Mouse (Mus musculus): ENCODE results near the gene Ccne1. TPM values are rescaled to one million over a fixed set of nuclear protein-coding genes. Genes with fewer than 3 reads are reported as not detected.
A peak's percentile ranks its signal among the peaks of the same experiment; 100 is the strongest.

The Ccne1 gene
- polyA plus RNA-seq, 1 experiment from 2014 or later, result 101 TPM

GRCm38 (mm10) chr7:38089930-38090675 lies 17.2 kb downstream of the Ccne1 start:
- no peak for DNase-seq (ENCODE audit: low spot score)
- no peak for ATAC-seq (replicated peaks; ENCODE audit: insufficient number of reproducible peaks, low FRiP score, low TSS enrichment, low read depth)
- 77% methylated on average over 7 of the region's 7 CpGs for WGBS
- peaks cover 7% of the 10 kb centered on the region for H3K4me1 ChIP-seq (ENCODE audit: control insufficient read depth, insufficient read depth, low read length)
- H3K9me3 ChIP-seq (replicated peaks; ENCODE audit: control insufficient read depth, low read length), result no peaks in the 10 kb centered on the region
- no peak overlapping the region for H3K4me3 ChIP-seq (ENCODE audit: low read depth, low read length)
- H3K36me3 ChIP-seq (replicated peaks; ENCODE audit: control insufficient read depth, insufficient read depth, low read depth, low read length), result no peaks in the 10 kb centered on the region
- H3K27me3 ChIP-seq (ENCODE audit: control insufficient read depth, insufficient read depth, low read length), result no peaks in the 10 kb centered on the region
- no peak overlapping the region for H3K27ac ChIP-seq (replicated peaks; ENCODE audit: low read depth, low read length)
- no peak overlapping the region for H3K4me2 ChIP-seq (ENCODE audit: low read depth, low read length)
- no peak overlapping the region for H3K9ac ChIP-seq (replicated peaks; ENCODE audit: low read length)

DNA sequence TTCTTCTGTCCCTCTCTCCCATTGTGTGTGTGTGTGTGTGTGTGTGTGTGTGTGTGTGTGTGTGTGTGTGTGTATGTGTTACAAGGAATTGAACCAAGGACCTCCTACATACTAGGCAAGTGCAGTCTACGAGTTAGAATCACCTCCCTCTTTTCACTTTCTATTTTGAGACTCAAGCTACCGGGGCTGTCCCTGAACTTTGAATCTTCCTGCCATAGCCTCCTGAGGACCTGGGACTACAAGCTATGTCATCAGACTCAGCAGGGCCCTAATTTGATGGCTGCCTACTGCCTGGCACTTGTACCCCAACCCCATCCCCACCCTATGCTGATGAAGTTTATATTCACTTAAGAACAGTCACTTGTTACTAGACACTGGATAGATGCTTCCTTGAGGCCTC lies 18.9 kb downstream of the Ccne1 start:
- no peak overlapping the region for H3K4me3 ChIP-seq (ENCODE audit: low read depth, low read length)
- H3K36me3 ChIP-seq (replicated peaks; ENCODE audit: control insufficient read depth, insufficient read depth, low read depth, low read length), result no peaks in the 10 kb centered on the region
- H3K9me3 ChIP-seq (replicated peaks; ENCODE audit: control insufficient read depth, low read length), result no peaks in the 10 kb centered on the region
- H3K4me1 ChIP-seq (ENCODE audit: control insufficient read depth, insufficient read depth, low read length), result peaks cover 7% of the 10 kb centered on the region
- H3K9ac ChIP-seq (replicated peaks; ENCODE audit: low read length), result no peak overlapping the region
- WGBS, result 83% methylated on average over 2 of the region's 2 CpGs
- DNase-seq (ENCODE audit: low spot score), result no peak
- no peak overlapping the region for H3K27ac ChIP-seq (replicated peaks; ENCODE audit: low read depth, low read length)
- no peak for ATAC-seq (replicated peaks; ENCODE audit: insufficient number of reproducible peaks, low FRiP score, low TSS enrichment, low read depth)
- H3K4me2 ChIP-seq (ENCODE audit: low read depth, low read length), result no peak overlapping the region
- H3K27me3 ChIP-seq (ENCODE audit: control insufficient read depth, insufficient read depth, low read length), result no peaks in the 10 kb centered on the region

DNA sequence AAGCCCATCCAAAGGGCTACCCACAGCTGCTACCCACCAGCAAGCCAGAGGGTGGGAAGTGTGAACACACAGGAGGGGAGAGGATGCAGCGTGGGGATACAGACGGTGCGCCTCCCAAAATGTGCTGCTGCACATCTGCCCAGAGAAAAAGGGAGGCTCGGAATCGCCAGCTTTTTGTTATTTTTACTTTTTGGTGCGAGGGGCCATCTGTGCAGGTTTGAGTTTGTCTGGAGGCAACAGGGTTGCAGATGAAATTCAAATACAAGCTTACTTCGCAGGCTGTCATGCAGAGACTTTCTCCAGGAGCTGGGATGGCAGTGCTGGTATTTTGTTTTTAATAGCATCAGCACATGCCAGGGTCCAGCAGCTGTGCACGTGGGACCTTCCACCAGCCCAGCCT lies 19.5 kb downstream of the Ccne1 start:
- H3K9me3 ChIP-seq (replicated peaks; ENCODE audit: control insufficient read depth, low read length), result no peaks in the 10 kb centered on the region
- peaks cover 7% of the 10 kb centered on the region for H3K4me1 ChIP-seq (ENCODE audit: control insufficient read depth, insufficient read depth, low read length)
- ATAC-seq (replicated peaks; ENCODE audit: insufficient number of reproducible peaks, low FRiP score, low TSS enrichment, low read depth), result no peak
- no peak overlapping the region for H3K4me2 ChIP-seq (ENCODE audit: low read depth, low read length)
- no peaks in the 10 kb centered on the region for H3K36me3 ChIP-seq (replicated peaks; ENCODE audit: control insufficient read depth, insufficient read depth, low read depth, low read length)
- no peak overlapping the region for H3K4me3 ChIP-seq (ENCODE audit: low read depth, low read length)
- H3K9ac ChIP-seq (replicated peaks; ENCODE audit: low read length), result no peak overlapping the region
- H3K27me3 ChIP-seq (ENCODE audit: control insufficient read depth, insufficient read depth, low read length), result no peaks in the 10 kb centered on the region
- no peak for DNase-seq (ENCODE audit: low spot score)
- H3K27ac ChIP-seq (replicated peaks; ENCODE audit: low read depth, low read length), result no peak overlapping the region
- 79% methylated on average over 8 of the region's 8 CpGs for WGBS

DNA sequence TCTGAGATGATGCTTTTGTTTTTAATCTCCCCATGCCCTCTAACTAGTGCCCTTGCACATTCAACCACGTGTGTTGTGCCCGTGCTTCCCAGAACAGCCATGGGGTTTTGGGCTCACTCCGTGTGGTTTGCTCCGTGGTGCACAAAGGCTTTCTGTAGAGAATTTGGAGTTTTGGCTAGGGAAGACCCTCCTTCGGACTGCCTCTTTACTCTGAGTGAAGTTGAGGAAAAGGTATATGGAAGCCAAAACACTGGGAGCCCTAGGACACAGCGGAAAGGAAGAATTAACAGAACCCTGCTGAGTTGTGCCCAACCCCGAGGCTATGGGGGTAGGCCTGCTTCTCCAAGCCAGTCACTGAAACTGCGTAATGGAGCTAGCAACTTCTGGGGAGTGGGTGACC lies 20.9 kb downstream of the Ccne1 start:
- no peaks in the 10 kb centered on the region for H3K36me3 ChIP-seq (replicated peaks; ENCODE audit: control insufficient read depth, insufficient read depth, low read depth, low read length)
- peaks cover 7% of the 10 kb centered on the region for H3K4me1 ChIP-seq (ENCODE audit: control insufficient read depth, insufficient read depth, low read length)
- DNase-seq (ENCODE audit: low spot score) (no peak), ATAC-seq (replicated peaks; ENCODE audit: insufficient number of reproducible peaks, low FRiP score, low TSS enrichment, low read depth) (no peak)
- H3K4me2 ChIP-seq (ENCODE audit: low read depth, low read length), result no peak overlapping the region
- no peak overlapping the region for H3K27ac ChIP-seq (replicated peaks; ENCODE audit: low read depth, low read length)
- WGBS, result 27% methylated on average over 8 of the region's 8 CpGs
- H3K9me3 ChIP-seq (replicated peaks; ENCODE audit: control insufficient read depth, low read length), result no peaks in the 10 kb centered on the region
- H3K9ac ChIP-seq (replicated peaks; ENCODE audit: low read length), result no peak overlapping the region; the same call in 1 of the 2 replicates
- no peaks in the 10 kb centered on the region for H3K27me3 ChIP-seq (ENCODE audit: control insufficient read depth, insufficient read depth, low read length)
- no peak overlapping the region for H3K4me3 ChIP-seq (ENCODE audit: low read depth, low read length)

GRCm38 (mm10) chr7:38085573-38086211 lies 21.6 kb downstream of the Ccne1 start:
- peak overlapping the region; percentile 39 for H3K9ac ChIP-seq (replicated peaks; ENCODE audit: low read length)

DNA sequence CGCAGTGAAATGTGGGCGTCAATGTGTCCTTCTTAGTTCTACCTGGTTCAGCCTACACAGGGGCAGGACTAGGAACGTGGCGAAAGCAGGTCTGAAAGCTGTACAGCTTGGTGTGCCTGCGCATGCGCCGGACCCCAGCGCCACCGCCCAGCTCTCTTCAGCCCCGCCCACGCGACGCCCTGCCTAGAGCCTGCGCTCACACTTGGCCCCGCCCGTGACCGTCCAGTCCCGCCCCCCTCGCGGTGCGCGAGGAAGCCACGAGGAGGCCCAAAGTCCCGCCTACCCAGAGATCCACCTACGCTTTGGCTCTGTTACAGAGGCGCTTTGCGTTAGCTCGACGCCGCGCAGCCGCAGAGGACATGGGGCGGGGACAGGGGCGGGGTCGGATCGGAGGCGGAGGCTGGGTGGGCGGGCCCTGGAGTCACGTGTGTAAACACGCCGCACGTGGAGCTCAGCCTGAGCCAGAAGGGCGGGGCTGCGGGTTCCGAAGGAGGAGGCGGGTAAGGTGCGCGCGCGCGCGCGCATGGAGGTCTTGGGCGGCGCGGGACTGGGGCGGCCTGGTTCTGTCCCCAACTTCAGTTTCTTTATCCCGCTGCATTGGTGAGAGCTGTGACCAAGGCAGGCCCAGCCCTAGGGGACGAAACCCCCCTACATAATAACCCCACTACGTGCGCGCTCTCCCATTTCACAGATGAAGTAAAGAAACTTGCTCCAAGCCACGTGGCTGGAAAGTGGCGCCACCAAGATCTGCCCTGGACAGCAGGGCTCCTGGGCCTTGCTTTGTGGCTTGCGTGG lies 22.4 kb downstream of the Ccne1 start:
- H3K4me1 ChIP-seq (ENCODE audit: control insufficient read depth, insufficient read depth, low read length), result peaks cover 7% of the 10 kb centered on the region
- H3K4me3 ChIP-seq (ENCODE audit: low read depth, low read length), result peak overlapping the region; percentile 28
- WGBS, result 0% methylated on average over 65 of the region's 65 CpGs
- no peak overlapping the region for H3K27ac ChIP-seq (replicated peaks; ENCODE audit: low read depth, low read length)
- peak; percentile 98 for ATAC-seq (replicated peaks; ENCODE audit: insufficient number of reproducible peaks, low FRiP score, low TSS enrichment, low read depth)
- H3K9ac ChIP-seq (replicated peaks; ENCODE audit: low read length), result peak overlapping the region; percentile 44
- no peaks in the 10 kb centered on the region for H3K27me3 ChIP-seq (ENCODE audit: control insufficient read depth, insufficient read depth, low read length)
- H3K9me3 ChIP-seq (replicated peaks; ENCODE audit: control insufficient read depth, low read length), result no peaks in the 10 kb centered on the region
- H3K4me2 ChIP-seq (ENCODE audit: low read depth, low read length), result peak overlapping the region; percentile 54
- no peaks in the 10 kb centered on the region for H3K36me3 ChIP-seq (replicated peaks; ENCODE audit: control insufficient read depth, insufficient read depth, low read depth, low read length)
- peak; percentile 99 for DNase-seq (ENCODE audit: low spot score)

More at GRCm38 (mm10) chr7:38085573-38086211, 21.6 kb downstream of the Ccne1 start:
- Histone ChIP-seq H3K36me3 (replicated peaks; ENCODE audit: control insufficient read depth, insufficient read depth, low read depth, low read length) (no peaks in the 10 kb centered on the region), H3K4me2 (ENCODE audit: low read depth, low read length) (peak overlapping the region; percentile 54), H3K4me1 (ENCODE audit: control insufficient read depth, insufficient read depth, low read length) (peaks cover 7% of the 10 kb centered on the region), H3K9me3 (replicated peaks; ENCODE audit: control insufficient read depth, low read length) (no peaks in the 10 kb centered on the region), H3K27me3 (ENCODE audit: control insufficient read depth, insufficient read depth, low read length) (no peaks in the 10 kb centered on the region), H3K4me3 (ENCODE audit: low read depth, low read length) (peak overlapping the region; percentile 26), H3K27ac (replicated peaks; ENCODE audit: low read depth, low read length) (no peak overlapping the region)
- ATAC-seq (replicated peaks; ENCODE audit: insufficient number of reproducible peaks, low FRiP score, low TSS enrichment, low read depth) (peak; percentile 32), DNase-seq (ENCODE audit: low spot score) (peak; percentile 73)
- 1% methylated on average over 31 of the region's 35 CpGs for WGBS

GRCm38 (mm10) chr7:38082971-38083370 lies 24.4 kb downstream of the Ccne1 start:
- Histone ChIP-seq H3K27ac (replicated peaks; ENCODE audit: low read depth, low read length) (no peak overlapping the region), H3K9ac (replicated peaks; ENCODE audit: low read length) (no peak overlapping the region), H3K9me3 (replicated peaks; ENCODE audit: control insufficient read depth, low read length) (no peaks in the 10 kb centered on the region), H3K36me3 (replicated peaks; ENCODE audit: control insufficient read depth, insufficient read depth, low read depth, low read length) (no peaks in the 10 kb centered on the region), H3K4me3 (ENCODE audit: low read depth, low read length) (no peak overlapping the region), H3K4me1 (ENCODE audit: control insufficient read depth, insufficient read depth, low read length) (peaks cover 7% of the 10 kb centered on the region), H3K27me3 (ENCODE audit: control insufficient read depth, insufficient read depth, low read length) (no peaks in the 10 kb centered on the region), H3K4me2 (ENCODE audit: low read depth, low read length) (no peak overlapping the region)
- ATAC-seq (replicated peaks; ENCODE audit: insufficient number of reproducible peaks, low FRiP score, low TSS enrichment, low read depth), result no peak
- no peak for DNase-seq (ENCODE audit: low spot score)

GRCm38 (mm10) chr7:38077189-38077588 lies 30.1 kb downstream of the Ccne1 start:
- H3K9me3 ChIP-seq (replicated peaks; ENCODE audit: control insufficient read depth, low read length), result no peaks in the 10 kb centered on the region
- 69% methylated on average over 7 of the region's 7 CpGs for WGBS
- H3K9ac ChIP-seq (replicated peaks; ENCODE audit: low read length), result no peak overlapping the region

More at GRCm38 (mm10) chr7:38077189-38077588, 30.1 kb downstream of the Ccne1 start:
- H3K27me3 ChIP-seq (ENCODE audit: control insufficient read depth, insufficient read depth, low read length), result no peaks in the 10 kb centered on the region
- H3K4me2 ChIP-seq (ENCODE audit: low read depth, low read length), result no peak overlapping the region
- H3K4me3 ChIP-seq (ENCODE audit: low read depth, low read length), result no peak overlapping the region
- no peak for DNase-seq (ENCODE audit: low spot score)
- no peaks in the 10 kb centered on the region for H3K36me3 ChIP-seq (replicated peaks; ENCODE audit: control insufficient read depth, insufficient read depth, low read depth, low read length)
- ATAC-seq (replicated peaks; ENCODE audit: insufficient number of reproducible peaks, low FRiP score, low TSS enrichment, low read depth), result no peak
- H3K27ac ChIP-seq (replicated peaks; ENCODE audit: low read depth, low read length), result no peak overlapping the region
- H3K4me1 ChIP-seq (ENCODE audit: control insufficient read depth, insufficient read depth, low read length), result no peaks in the 10 kb centered on the region

All from embryonic facial prominence, embryonic 11.5 days (tissue).